Mouse (Mus musculus): ENCODE results near the gene Tm4sf1.

- TF ChIP-seq POLR2A (IDR thresholded peaks at IDR 0.05; ENCODE audit: control insufficient read depth, low read depth, low read length) (no peak), CTCF (IDR thresholded peaks at IDR 0.05; ENCODE audit: control insufficient read depth, insufficient read depth, insufficient replicate concordance, low read depth, low read length) (no peak)
These were observed 39.5 kb upstream of the Tm4sf1 start for GRCm38 (mm10) chr3:57341321-57341720.

Data from testis, adult 2 months (tissue).